Mouse (Mus musculus) brain, embryonic 18.5 days (tissue): ENCODE results near the gene Hamp.
"Not testable (repeated sequence)": the region's sequence is repeated elsewhere in the genome, so short reads cannot be mapped to it uniquely, and the experiment has no call there.

Experiments used
- DNase-seq: peaks from one replicate; pipeline ENCODE4 v3.0.0-alpha.2; 2012; ENCODE audit warnings: low read depth, low spot score

Hamp gene

GRCm38 (mm10) chr7:30956357-30956751, 12.5 kb upstream of the Hamp start:
- no peak for DNase-seq

DNA sequence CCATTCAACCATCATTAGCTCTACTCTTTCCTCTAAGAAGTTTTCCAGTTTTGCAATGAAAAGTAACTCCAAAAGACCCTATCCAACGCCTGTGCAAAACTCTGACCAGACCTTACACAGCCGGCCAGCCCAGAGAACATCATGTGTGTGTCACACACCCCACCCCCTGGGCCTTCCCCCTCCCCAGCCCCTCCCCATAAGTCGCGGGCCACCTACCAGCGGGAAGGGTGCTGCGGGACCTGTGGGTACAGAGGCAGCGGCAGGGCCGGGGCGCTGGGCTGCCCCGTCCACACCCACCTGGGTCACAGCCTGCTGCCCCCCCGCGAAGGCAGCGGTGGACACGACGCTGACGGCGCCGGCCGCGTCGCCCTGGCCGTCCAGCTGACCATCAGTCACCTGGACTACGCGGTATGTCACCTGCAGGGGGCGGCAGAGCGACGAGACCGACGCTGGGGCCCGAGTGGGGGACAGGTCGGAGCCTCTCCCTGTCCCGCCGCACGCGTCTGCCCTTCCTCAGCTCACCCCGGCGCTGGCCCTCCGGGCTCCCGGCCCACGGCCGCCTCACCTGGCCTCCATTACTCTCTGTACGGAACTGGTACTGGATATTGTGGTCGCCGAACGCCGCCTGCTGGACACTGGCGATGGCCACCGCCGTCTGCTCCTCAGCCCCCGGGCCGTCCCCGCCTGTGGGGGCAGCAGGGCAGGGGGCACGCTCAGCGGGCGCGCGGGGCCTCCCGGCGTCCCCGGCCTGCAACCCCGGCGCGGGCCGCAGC, 11.9 kb upstream of the Hamp start:
- no peak for DNase-seq

DNA sequence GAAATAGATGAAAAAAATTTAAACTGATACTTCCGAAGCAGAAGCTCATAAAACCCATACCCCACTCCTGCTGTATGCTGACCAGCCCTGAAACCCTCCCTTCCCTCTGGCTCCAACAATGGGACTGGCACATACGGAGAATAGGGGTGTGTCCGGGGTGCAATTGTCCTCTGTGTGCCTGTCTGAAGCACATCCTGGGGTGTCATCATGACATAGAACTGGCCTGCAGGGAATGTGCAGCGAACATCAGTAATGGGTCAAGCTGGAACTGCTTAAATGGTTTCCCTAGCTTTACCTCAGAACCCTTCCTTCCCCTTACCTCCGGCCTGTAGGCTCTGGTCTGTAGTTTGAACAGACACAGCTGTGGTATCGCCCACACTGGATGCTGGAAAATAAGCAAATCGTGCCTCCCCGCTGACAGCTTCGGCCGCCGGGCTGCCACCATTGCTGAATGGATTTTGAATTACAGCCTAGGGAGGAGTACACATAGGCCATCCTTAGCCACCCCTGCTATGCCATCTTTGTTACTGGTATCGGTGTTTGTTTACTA, 11.2 kb upstream of the Hamp start:
- no peak for DNase-seq

DNA sequence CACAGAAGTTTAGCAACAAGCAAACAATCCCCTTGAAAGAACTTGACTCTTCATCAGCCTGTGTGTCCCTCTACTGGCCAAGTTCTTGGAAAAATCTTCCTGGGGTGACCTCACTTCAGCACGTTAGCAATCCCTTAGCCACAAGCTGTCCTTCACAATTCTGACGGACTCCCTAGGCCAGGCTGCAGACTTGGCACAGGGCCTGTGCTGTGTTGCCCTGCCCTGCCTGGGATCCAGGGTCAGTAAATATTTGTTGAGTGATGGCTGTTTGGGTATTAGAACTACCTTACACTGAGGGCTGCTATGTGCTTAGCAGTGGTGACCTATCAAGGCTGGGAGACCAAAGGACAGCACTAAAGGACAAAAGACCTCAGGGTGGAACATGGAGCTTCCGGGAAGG, 10.2 kb upstream of the Hamp start:
- no peak for DNase-seq

DNA sequence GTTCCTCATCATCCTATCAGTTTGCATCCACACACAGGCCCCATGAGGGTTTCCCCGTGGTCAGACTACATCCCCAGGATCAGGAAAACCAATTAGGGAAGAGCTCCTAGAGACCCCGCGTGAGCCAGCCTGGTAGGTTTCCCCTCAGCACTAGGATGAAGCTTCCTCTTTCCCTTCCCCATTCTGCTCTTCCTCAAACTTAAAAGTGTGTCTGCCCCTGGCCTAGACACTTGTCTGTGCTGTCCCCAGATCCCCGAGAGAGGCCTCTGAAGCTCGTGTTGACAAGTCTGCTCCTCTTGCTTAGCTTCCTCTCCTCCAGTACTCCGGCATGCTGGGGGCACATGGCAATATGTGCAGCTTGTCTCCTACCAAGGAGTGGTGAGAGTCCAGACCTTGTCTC, 9.6 kb upstream of the Hamp start:
- no peak for DNase-seq

DNA sequence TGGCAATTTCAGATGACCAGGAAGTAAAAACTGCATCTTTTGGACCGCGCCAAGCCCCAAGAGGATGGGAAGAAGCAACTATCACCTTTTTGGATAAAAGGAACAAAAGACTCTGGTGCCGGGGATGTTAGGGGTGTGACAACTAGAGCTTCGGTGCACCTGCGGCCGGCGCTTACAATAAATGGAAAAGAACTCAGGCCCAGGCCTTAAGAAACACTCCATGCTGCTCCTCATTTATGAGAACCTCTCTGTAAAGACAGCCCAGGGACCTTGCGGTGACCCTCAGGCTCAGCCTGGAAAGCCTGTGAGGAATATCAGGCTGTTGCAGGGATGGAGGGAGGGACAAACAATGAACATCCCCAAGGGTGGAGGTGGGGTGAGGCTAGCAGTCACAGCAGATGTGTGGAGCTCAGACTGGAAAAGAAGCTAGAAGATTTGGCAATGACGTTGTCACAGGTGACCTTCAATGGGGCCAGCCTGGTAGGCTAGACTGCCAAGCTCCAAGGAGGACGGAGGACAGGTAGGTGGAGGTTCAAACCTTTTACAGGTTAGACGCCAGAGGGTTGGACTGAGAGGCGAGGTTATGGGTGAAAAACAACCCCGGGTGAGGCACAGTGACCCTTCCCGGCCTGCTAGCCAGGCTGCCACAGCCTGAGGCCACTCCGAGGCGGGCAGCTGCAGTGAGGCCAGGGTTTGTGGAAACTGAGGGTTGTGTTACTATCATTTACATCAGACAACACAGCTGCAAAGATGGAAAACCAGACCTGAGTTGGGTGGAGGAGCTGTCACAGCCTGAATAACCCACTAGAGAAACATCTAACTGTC, 8.8 kb upstream of the Hamp start:
- DNase-seq: no peak

DNA sequence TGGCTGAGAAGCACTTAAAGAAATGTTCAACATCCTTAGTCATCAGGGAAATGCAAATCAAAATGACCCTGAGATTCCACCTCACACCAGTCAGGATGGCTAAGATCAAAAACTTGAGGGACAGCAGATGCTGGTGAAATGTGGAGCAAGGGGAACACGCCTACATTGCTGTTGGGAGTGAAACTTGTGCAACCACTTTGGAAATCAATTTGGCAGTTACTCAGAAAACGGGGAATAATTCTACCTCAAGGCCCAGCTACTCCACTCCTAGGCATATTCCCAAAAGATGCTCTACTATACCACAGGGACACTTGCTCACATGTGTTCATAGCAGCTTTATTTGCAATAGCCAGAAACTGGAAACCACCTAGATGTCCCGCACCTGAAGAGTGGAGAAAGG, 6.1 kb upstream of the Hamp start:
- DNase-seq: not testable (repeated sequence)

DNA sequence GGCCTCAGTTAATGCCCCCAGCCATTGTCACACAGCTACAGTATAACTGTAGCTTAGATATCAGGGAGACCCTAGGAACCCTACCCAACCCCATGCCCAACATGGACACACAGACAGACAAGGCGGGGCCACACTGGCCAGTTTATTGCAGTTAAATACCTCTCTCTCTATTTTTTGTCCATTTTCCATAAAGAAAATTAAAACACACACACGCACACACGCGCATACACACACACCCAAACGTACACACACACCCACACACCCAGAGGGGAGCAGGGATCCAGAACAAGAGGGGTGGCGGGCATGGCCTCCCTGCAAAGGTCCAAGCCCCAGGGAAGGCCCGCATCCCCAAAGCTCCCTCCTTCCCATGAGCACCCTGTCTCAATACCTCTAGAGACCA, 2.0 kb upstream of the Hamp start:
- DNase-seq: no peak

DNA sequence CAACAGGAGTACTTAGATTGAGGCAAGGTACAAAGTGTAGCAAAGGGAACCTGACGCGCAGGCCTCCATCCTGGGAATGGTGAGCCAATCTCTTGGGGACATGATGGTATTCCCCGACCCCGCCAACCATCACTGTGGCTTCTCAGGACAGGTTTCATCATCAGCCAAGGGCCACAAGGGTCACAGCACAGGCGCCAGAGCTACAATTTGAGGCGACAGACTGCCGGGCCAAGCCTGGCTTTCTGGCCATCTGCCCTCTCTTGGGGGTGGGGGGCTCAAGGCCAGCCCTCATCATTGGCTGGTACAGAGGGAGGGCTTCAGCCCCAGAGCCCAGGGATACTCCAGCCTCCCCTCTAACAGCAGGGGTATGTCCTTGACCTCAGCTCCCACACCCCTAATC, 1.6 kb upstream of the Hamp start:
- DNase-seq: not testable (repeated sequence)

GRCm38 (mm10) chr7:30944706-30945105, 874 bp upstream of the Hamp start:
- not testable (repeated sequence) for DNase-seq

- not testable (repeated sequence) for DNase-seq
Measured at GRCm38 (mm10) chr7:30942365-30942764, 1.5 kb downstream of the Hamp start.

DNA sequence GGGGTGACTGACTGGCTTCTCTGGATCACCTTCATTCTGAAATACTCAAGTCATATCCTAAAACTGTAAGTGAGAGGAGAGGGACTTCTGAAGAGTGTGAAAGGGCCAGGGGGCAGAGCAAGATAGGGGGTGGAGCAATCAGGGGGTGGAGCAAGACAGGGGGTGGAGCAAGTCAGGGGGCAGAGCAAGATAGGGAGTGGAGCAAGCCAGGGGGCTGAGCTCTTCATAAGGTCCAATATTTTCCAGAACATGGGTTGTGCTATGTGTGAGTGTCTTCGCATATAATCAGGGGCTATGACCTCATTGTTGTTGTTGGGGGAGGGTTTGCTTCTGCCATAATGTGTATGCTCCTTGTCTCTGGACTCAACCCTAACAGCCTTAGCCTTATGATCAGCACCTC, 3.8 kb downstream of the Hamp start:
- not testable (repeated sequence) for DNase-seq

GRCm38 (mm10) chr7:30935422-30936099, 8.3 kb downstream of the Hamp start:
- DNase-seq: not testable (repeated sequence)

DNA sequence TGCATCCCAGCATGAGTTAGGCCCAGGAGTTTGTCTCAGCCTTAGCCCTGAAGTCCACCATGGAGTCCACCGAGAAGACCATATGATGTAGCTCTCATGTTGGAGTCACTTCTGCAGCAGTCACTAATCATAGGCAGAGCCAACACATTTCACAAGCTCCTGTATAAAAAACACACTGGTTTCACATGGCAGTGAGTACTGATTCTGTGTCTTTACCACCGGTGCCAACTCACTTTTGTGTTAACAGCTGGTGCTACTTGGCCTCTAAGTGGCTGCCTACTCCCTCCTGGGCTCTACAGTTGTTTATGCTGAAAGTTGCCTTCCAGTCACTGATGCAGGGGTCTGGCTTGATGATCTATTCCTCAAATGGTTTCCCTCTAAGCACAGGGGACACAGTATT, 19.3 kb downstream of the Hamp start, which contains the start of gene Hamp2:
Gene Hamp2, minus strand, starts transcription at position 101 of the 400 bp plus-strand sequence.
- not testable (repeated sequence) for DNase-seq

DNA sequence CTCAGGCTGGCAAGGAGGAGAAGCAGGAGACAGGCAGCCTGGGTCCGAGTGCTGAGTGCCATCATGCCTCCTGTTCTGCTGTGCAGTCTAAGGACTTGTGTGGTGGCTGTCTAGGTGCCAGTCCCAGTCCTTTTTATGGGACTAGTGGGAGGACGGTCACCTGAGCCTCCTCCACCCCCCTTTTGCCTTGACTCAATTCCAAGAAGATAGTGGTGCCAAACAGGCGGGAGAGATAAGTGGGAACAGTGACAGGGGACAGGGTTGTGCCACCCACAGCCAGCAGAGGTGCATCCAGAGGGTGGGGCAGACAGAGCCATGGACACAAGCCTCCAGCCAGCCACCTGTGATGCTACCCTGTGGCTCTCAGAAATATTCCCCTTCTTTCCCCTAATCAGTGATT, 19.8 kb downstream of the Hamp start:
- no peak for DNase-seq

GRCm38 (mm10) chr7:30922490-30922889, 21.3 kb downstream of the Hamp start:
- DNase-seq: not testable (repeated sequence)

DNA sequence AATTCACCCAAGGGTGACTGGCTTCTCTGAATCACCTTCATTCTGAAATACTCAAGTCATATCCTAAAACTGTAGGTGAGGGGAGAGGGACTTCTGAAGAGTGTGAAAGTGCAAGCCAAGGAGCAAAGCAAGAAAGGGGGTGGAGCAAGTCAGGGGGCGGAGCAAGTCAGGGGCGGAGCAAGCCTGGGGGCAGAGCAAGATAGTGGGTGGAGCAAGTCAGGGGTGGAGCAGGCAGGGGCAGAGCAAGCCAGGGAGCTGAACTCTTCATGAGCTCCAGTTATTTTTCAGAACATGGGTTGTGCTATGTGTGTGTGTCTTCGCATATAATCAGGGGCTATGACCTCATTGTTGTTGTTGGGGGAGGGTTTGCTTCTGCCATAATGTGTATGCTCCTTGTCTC, 23.6 kb downstream of the Hamp start:
- DNase-seq: no peak

GRCm38 (mm10) chr7:30917219-30917618, 26.6 kb downstream of the Hamp start:
- DNase-seq: no peak

GRCm38 (mm10) chr7:30916713-30917112, 27.1 kb downstream of the Hamp start:
- no peak for DNase-seq

- no peak for DNase-seq
Measured at GRCm38 (mm10) chr7:30914732-30915131, 29.1 kb downstream of the Hamp start, which contains the start of gene Mag. Gene Mag (minus strand): TSS chr7:30914873.

DNA sequence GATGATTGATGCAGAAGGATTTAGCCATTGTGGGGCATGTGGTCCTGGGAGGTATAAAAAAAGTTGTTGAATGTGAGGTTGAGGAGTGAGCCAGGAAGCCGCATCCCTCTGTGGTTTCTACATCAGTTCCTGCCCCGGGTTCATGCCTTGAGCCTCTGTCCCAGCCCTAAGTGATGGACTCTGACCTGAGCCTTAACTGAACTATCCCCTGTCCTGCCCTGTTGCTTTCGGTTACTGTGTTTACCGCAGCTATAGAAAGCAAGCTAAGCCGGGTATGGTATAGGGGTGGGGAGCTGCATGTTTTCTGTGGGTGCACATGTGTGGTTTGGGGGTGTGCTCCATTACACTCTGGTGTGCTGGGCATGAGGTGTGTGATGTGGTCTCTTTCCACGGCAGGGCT, 34.1 kb downstream of the Hamp start:
- DNase-seq: no peak

- no peak for DNase-seq
Measured at GRCm38 (mm10) chr7:30908992-30909431, 34.8 kb downstream of the Hamp start.
